Mouse (Mus musculus) hindbrain, embryonic 13.5 days (tissue): ENCODE data around the gene Ntng1. TPM values are rescaled to one million over a fixed set of nuclear protein-coding genes. Genes with fewer than 3 reads are reported as not detected.

Experiments
- ATAC-seq: fragments of 200-750 bp; cut with Nextera tagmentation; 2 replicates; pipeline ENCODE4 v1.8.0; 2017; ENCODE audit warnings: moderate TSS enrichment; ENCODE audit not compliant: low FRiP score
- H3K27ac ChIP-seq: fragments of 300-500 bp; sonication (generic); 2 replicates; pipeline ENCODE4 v1.5.1; 2015; ENCODE audit warnings: inconsistent platforms, mild to moderate bottlenecking, moderate library complexity
- H3K27me3 ChIP-seq: fragments of 300-500 bp; sonication (generic); 2 replicates; pipeline ENCODE4 v1.6.1; 2015; ENCODE audit warnings: mild to moderate bottlenecking, inconsistent platforms
- H3K36me3 ChIP-seq: fragments of 300-500 bp; sonication (generic); 2 replicates; pipeline ENCODE4 v1.6.1; 2015; ENCODE audit warnings: mild to moderate bottlenecking, inconsistent platforms
- H3K4me1 ChIP-seq: fragments of 300-500 bp; sonication (generic); replicated peaks from 2 replicates; pipeline ENCODE4 v1.6.1; 2015; ENCODE audit warnings: inconsistent platforms
- H3K4me2 ChIP-seq: fragments of 300-500 bp; sonication (generic); 2 replicates; pipeline ENCODE4 v1.6.1; 2015; ENCODE audit warnings: inconsistent platforms, mild to moderate bottlenecking, moderate library complexity
- H3K4me3 ChIP-seq: fragments of 300-500 bp; sonication (generic); 2 replicates; pipeline ENCODE4 v1.5.1; 2015; ENCODE audit warnings: mild to moderate bottlenecking, inconsistent platforms
- H3K9ac ChIP-seq: fragments of 300-500 bp; sonication (generic); 2 replicates; pipeline ENCODE4 v1.6.1; 2015; ENCODE audit warnings: mild to moderate bottlenecking, inconsistent platforms
- H3K9me3 ChIP-seq: fragments of 300-500 bp; sonication (generic); 2 replicates; pipeline ENCODE4 v1.6.1; 2016; ENCODE audit warnings: inconsistent platforms
- WGBS: fragments of 180-500 bp; shearing (Covaris S2); methylation state at CpG from one replicate; pipeline ENCODE4 v1.1.7; 2015; 5-methylcytosine and 5-hydroxymethylcytosine counted together
- polyA plus RNA-seq: library from polyadenylated mRNA; unstranded; fragments of >200 nt; fragmentation: Nextera tagmentation; extraction: Ambion mirVana; gene quantifications from 2 replicates; pipeline ENCODE4 v1.2.1, GENCODE M21; 2015

Gene Ntng1
- polyA plus RNA-seq: 19.7 and 25.5 TPM in 2 replicates

- peak within 1 kb of the TSS; percentile 97 for H3K4me2 ChIP-seq
- H3K9me3 ChIP-seq: no peaks in the 10 kb centered on the region
- H3K27me3 ChIP-seq: peaks cover 14% of the 10 kb centered on the region
- ATAC-seq: peak; percentile 61
- under 1% methylated on average over 52 of the region's 52 CpGs for WGBS
- H3K27ac ChIP-seq: peak within 1 kb of the TSS; percentile 79
- peak within 1 kb of the TSS; percentile 82 for H3K4me3 ChIP-seq
- H3K36me3 ChIP-seq: no peaks in the 10 kb centered on the region
- peaks cover 3% of the 10 kb centered on the region; the same call in 1 of the 2 replicates for H3K4me1 ChIP-seq
- peak within 1 kb of the TSS; percentile 87 for H3K9ac ChIP-seq
Observed at GRCm38 (mm10) chr3:110143206-110144061, at the start of gene Ntng1. TSS of gene Ntng1 (minus strand) at chr3:110144011.

GRCm38 (mm10) chr3:110187401-110187948 lies 43.7 kb upstream of the Ntng1 start:
- H3K36me3 ChIP-seq: no peaks in the 10 kb centered on the region
- H3K9ac ChIP-seq: no peak overlapping the region
- H3K9me3 ChIP-seq: no peaks in the 10 kb centered on the region
- H3K27me3 ChIP-seq: no peaks in the 10 kb centered on the region
- H3K27ac ChIP-seq: no peak overlapping the region
- H3K4me1 ChIP-seq: no peaks in the 10 kb centered on the region
- no peak for ATAC-seq
- no peak overlapping the region for H3K4me2 ChIP-seq
- 87% methylated on average over 5 of the region's 5 CpGs for WGBS
- H3K4me3 ChIP-seq: no peak overlapping the region

GRCm38 (mm10) chr3:110149089-110149488 lies 5.3 kb upstream of the Ntng1 start:
- ATAC-seq: no peak

DNA sequence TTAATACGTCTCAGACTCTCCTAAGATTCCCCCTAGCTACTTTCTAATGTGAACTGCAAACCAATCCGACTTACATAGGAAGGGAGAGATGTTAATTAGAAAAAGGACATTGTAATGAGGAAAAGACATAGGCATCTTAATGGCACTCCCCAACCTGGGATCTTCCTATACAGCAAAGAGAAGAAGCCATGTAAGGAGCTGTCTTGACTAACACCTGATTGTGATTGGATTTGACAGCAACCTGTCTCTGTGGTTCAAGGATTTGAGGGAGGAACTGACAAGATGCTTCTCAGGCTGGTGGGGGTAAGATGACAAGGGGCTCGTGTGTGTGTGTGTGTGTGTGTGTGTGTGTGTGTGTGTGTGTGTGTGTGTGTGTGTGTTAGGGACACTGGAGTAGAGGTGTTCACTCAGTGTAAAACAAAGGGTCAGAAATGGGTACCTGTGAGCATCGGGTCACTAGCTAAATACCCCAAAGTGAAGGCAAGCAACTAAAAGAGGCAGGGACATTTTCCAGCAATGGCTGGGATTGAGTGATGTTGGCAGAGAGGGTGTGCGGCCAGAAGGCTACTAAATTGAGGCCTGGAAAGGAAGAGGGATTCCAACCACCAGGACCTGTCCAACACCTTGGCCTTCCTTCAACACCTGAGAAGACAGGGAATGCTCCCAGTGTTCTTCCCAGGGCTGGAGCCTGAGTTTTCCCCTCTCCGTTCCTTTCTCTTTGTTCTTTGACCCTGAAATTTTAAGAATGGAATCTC lies 667 bp upstream of the Ntng1 start:
- peaks cover 3% of the 10 kb centered on the region; the same call in 1 of the 2 replicates for H3K4me1 ChIP-seq
- peak overlapping the region; percentile 82 for H3K4me3 ChIP-seq
- H3K9me3 ChIP-seq: no peaks in the 10 kb centered on the region
- peak overlapping the region; percentile 97 for H3K4me2 ChIP-seq
- no peaks in the 10 kb centered on the region for H3K36me3 ChIP-seq
- 41% methylated on average over 6 of the region's 6 CpGs for WGBS
- H3K27me3 ChIP-seq: peaks cover 14% of the 10 kb centered on the region
- ATAC-seq: no peak
- no peak overlapping the region for H3K27ac ChIP-seq
- H3K9ac ChIP-seq: peak overlapping the region; percentile 87

More at GRCm38 (mm10) chr3:110149089-110149488, 5.3 kb upstream of the Ntng1 start:
- Histone ChIP-seq H3K9ac (no peak overlapping the region), H3K27ac (no peak overlapping the region), H3K27me3 (peaks cover 11% of the 10 kb centered on the region), H3K4me3 (no peak overlapping the region), H3K36me3 (no peaks in the 10 kb centered on the region), H3K9me3 (no peaks in the 10 kb centered on the region), H3K4me2 (no peak overlapping the region), H3K4me1 (no peaks in the 10 kb centered on the region; the same call in 1 of the 2 replicates)
- 73% methylated on average over 7 of the region's 7 CpGs for WGBS

DNA sequence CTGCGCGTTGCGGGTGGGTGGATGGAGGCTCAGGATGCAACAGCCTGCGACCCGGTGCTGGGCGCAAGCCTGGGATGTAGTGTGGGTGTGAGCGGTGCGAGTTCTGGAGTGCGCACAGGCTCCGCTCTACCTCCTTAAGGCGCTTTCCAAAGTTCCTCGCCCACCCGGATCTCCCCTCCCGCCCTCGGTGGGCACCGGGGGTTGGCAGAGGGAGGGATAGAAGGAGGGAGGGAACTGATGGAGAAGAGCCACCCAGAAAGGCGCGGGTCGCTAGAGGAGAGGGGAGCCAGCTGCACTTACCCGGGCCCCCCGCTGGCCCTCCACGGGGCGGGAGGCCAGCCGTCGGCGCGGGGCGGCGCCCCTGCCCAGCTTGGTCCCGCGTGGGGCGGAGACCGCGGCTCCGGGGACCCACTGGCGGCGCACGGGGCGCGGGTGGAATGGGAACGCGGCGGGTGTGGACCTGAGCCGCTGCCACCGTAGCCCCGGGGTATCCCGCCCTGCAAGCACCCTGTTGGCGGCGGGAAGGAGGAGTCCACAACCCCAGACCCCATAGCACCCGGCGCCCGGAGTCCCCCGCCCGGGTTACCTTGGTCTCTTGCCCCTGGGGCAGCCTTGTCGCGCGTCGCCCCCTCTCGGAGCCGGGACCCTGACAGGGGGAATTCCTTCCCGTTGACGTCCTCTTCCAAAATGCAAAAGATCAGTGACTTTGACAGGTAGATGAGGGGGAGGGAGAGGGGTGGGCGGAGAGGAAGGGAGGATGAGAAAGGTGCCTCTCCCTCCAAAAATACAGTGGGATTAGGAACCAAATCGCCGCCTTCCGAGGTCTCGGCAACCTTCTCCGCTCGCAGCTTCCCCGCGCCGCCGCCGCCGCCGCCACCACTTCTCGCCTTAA lies 1.3 kb downstream of the Ntng1 start:
- H3K4me1 ChIP-seq: peaks cover 7% of the 10 kb centered on the region; the same call in 1 of the 2 replicates
- peak overlapping the region; percentile 97 for H3K4me2 ChIP-seq
- under 1% methylated on average over 68 of the region's 77 CpGs for WGBS
- peak overlapping the region; percentile 82 for H3K4me3 ChIP-seq
- peak; percentile 77 for ATAC-seq
- peak overlapping the region; percentile 79 for H3K27ac ChIP-seq
- peaks cover 14% of the 10 kb centered on the region for H3K27me3 ChIP-seq
- peak overlapping the region; percentile 87 for H3K9ac ChIP-seq
- no peaks in the 10 kb centered on the region for H3K36me3 ChIP-seq
- H3K9me3 ChIP-seq: no peaks in the 10 kb centered on the region

DNA sequence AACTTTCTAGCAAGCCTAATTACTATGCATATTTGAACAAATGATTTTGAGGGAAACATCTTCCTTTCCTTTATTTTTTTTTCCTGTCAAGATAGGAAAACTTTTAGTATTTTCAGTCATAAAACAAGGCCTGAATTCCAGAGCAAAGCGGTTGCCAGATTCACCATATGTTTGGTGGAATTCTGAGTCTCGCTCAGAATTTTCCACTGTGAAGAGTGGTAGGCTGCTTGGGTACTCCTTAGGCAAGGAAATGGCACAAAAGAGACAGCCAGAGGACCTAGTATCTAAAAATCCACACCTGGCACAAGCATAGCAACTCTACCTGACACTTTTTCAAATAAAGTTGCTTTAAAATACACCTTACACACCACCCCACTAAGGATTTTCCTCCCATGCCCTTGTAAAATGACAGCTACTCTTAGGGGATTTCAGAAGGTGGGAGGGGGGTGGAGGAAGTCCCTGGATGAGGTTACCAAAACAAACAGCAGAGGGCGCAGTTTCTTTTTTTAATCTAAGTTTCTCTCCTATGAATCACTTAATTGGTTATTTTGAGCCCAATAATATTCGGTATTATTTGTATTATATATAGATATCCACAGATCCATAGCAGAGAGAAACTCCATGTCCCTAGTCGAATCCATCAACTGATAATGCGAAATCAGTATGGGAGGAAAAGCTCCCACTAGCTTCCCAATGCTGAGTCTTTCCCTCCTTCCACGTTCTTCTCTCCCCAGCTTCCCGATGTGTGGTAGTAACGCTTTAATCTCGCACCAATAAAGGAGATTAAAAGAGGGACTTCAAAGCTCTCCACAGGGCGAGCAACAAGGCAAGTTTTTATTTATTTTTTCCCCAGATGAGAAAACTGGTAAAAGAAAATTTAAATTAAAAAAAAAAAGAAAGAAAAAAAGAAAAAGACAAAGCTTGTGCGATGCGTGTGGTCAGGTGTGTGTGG lies 2.2 kb downstream of the Ntng1 start:
- Histone ChIP-seq H3K9me3 (no peaks in the 10 kb centered on the region), H3K36me3 (no peaks in the 10 kb centered on the region), H3K4me3 (peak overlapping the region; percentile 82), H3K4me2 (peak overlapping the region; percentile 97), H3K9ac (peak overlapping the region; percentile 87), H3K4me1 (peaks cover 7% of the 10 kb centered on the region; the same call in 1 of the 2 replicates), H3K27ac (peak overlapping the region; percentile 79), H3K27me3 (peaks cover 14% of the 10 kb centered on the region)
- WGBS: 4% methylated on average over 13 of the region's 13 CpGs
- peak; percentile 45 for ATAC-seq

DNA sequence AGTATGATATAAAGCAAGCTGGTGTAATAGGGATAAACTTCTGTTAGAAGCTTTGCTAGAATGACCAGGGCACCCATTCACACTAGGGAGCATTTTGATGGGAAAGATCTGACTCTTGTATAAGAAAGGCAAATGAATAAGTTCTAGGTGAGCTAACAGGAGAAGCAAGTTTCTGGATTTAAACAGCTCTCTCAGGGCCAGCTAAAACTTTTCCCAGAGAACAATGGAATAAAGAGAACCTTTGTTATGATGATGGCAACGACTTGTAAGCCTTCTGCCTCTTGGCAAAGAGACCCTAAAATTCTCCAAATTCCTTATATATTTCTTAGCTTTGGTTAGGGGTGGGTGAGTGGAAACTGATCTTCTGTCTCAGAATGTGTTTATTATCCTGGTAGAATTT lies 7.7 kb downstream of the Ntng1 start:
- Histone ChIP-seq H3K4me3 (no peak overlapping the region), H3K9me3 (no peaks in the 10 kb centered on the region), H3K9ac (no peak overlapping the region), H3K36me3 (no peaks in the 10 kb centered on the region), H3K27ac (no peak overlapping the region), H3K4me2 (no peak overlapping the region), H3K27me3 (no peaks in the 10 kb centered on the region), H3K4me1 (peaks cover 28% of the 10 kb centered on the region)
- ATAC-seq: no peak
- WGBS: 8% methylated on average over 1 of the region's 1 CpGs

DNA sequence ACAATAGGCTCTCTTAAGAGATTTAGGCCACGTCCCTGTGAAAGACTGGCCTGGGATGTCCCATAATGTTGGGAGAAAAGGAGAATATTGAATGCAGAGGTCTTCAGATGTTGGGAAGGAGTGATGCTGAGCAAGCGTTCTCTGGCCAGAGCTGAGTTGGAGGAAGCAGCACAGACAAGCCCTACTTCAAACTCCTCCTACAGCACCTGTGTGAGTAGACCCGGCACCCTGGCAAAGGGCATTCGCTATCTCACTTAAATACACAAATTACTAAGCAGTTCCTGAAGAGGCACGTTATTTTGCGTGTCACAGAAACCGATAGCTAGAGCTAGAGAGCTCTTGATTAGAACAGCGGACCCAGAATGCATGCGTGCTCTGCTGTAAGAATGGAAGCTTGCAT lies 10.7 kb downstream of the Ntng1 start:
- no peaks in the 10 kb centered on the region for H3K27me3 ChIP-seq
- no peaks in the 10 kb centered on the region for H3K9me3 ChIP-seq
- H3K27ac ChIP-seq: no peak overlapping the region
- 87% methylated on average over 9 of the region's 9 CpGs for WGBS
- no peak overlapping the region for H3K9ac ChIP-seq
- H3K4me1 ChIP-seq: peaks cover 29% of the 10 kb centered on the region
- no peak overlapping the region for H3K4me3 ChIP-seq
- H3K4me2 ChIP-seq: no peak overlapping the region
- H3K36me3 ChIP-seq: no peaks in the 10 kb centered on the region
- ATAC-seq: no peak

DNA sequence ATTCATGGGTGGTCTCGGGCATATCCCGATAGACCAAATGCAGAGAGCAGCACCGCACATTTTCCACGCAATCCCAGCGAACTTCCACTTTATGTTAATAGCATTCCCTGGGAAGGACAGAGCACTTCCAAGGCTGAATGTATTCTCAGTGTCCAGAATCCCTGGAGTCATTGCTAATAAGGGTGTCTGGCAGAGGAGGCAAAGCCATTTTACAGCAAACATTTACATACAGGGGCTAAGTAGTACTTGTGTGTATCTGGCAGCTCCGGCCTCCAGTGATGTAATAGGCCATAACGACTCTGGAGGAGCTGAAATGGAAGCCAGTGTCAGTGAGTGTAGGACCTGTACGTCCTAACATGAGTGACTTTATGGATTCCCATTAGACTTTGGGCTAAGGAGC lies 11.5 kb downstream of the Ntng1 start:
- Histone ChIP-seq H3K9ac (no peak overlapping the region), H3K27me3 (no peaks in the 10 kb centered on the region), H3K9me3 (no peaks in the 10 kb centered on the region), H3K27ac (peak overlapping the region; percentile 67), H3K4me1 (peaks cover 26% of the 10 kb centered on the region), H3K4me3 (no peak overlapping the region), H3K4me2 (peak overlapping the region; percentile 32), H3K36me3 (no peaks in the 10 kb centered on the region)
- WGBS: 38% methylated on average over 8 of the region's 8 CpGs
- ATAC-seq: peak; percentile 65

GRCm38 (mm10) chr3:110131043-110131891 lies 12.5 kb downstream of the Ntng1 start:
- H3K9me3 ChIP-seq: no peaks in the 10 kb centered on the region
- H3K27ac ChIP-seq: peak overlapping the region; percentile 71
- H3K36me3 ChIP-seq: no peaks in the 10 kb centered on the region
- H3K4me3 ChIP-seq: peak overlapping the region; percentile 25
- H3K4me1 ChIP-seq: peaks cover 26% of the 10 kb centered on the region
- H3K9ac ChIP-seq: peak overlapping the region; percentile 59
- ATAC-seq: peak; percentile 79
- 37% methylated on average over 18 of the region's 18 CpGs for WGBS
- no peaks in the 10 kb centered on the region for H3K27me3 ChIP-seq
- peak overlapping the region; percentile 53 for H3K4me2 ChIP-seq
